Mouse (Mus musculus): ENCODE measurements around the gene Actg1.

DNA sequence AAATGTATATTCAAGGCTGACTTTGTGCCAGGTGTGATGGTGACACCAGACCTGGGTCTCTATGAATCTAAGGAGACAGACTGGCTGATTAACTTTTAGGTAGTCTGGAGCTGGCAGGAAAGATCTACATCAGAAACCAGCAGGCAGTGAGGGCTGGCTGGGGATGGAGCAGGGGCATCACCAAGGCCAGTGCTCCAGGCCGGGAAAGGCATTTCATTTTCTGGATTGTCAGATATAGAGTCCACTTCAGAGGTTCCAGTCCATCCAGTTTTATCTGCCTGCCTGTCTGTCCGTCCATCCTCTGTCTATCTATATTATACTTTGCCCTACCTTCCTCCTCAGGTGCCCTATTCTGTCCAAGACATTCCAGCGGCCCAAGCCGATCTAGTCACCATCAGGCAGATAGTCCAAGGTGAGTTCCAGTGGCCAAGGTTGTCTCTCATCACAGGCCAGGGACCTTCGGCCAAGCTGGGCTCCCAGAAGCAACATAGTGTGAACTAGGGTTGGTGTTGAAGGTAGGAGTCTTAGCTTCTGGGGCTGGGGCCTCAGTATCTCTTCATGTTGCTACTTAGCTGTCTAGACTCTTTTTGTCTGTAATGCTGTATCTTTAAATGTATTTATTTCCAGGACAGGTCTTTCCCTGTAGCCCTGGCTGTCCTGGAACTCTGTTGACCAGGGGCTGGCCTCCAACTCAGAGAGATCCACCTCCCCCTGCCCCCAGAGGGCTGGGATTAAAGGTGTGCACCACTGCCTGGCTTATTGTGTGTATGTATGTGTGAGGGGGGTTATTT lies 4.6 kb downstream of the Actg1 start:
- TF ChIP-seq CTCF (IDR thresholded peaks at IDR 0.05; ENCODE audit: control insufficient read depth, insufficient read depth, insufficient read length) (no peak), CEBPB (IDR thresholded peaks at IDR 0.05; ENCODE audit: low read depth) (no peak), MAX (IDR thresholded peaks at IDR 0.05) (no peak), USF1 (IDR thresholded peaks at IDR 0.05; ENCODE audit: low read depth) (no peak), FOSL1 (IDR thresholded peaks at IDR 0.05; ENCODE audit: insufficient read depth, low read length, poor library complexity, severe bottlenecking) (no peak), MYOD1 (IDR thresholded peaks at IDR 0.05; ENCODE audit: control insufficient read depth, insufficient read length, low read depth) (no peak), MYOG (IDR thresholded peaks at IDR 0.05; ENCODE audit: control insufficient read depth, extremely low read depth, insufficient read length) (no peak)
